Mouse (Mus musculus) C2C12 (cell line): ENCODE results near the gene Gsg1l.

ENCODE experiments used
- CEBPB ChIP-seq: IDR thresholded peaks from one replicate; pipeline ENCODE4 v1.6.1; 2011; ENCODE audit warnings: low read depth, mild to moderate bottlenecking, control low read depth, moderate library complexity
- CTCF ChIP-seq: IDR thresholded peaks from one replicate; pipeline ENCODE4 v1.5.1; 2011; ENCODE audit not compliant: control insufficient read depth, insufficient read depth, insufficient read length
- MAX ChIP-seq: IDR thresholded peaks from one replicate; pipeline ENCODE4 v1.6.1; 2011; ENCODE audit warnings: mild to moderate bottlenecking, control low read depth
- MYOD1 ChIP-seq: IDR thresholded peaks from one replicate; pipeline ENCODE4 v1.6.1; 2011; ENCODE audit warnings: low read depth; ENCODE audit not compliant: control insufficient read depth, insufficient read length
- USF1 ChIP-seq: IDR thresholded peaks from one replicate; pipeline ENCODE4 v1.6.1; 2011; ENCODE audit warnings: low read depth, mild to moderate bottlenecking, control low read depth, moderate library complexity

- TF ChIP-seq CTCF = no peak
- TF ChIP-seq USF1 = no peak
- no peak for TF ChIP-seq MAX
- no peak for TF ChIP-seq MYOD1
- no peak for TF ChIP-seq CEBPB
Observed at GRCm38 (mm10) chr7:125959294-125960048, 122.7 kb downstream of the Gsg1l start.
